Mouse (Mus musculus) erythroblast, embryonic 14.5 days (primary cell): Measurements from ENCODE around the gene Trp73.

ENCODE experiments used
- GATA1 ChIP-seq: IDR thresholded peaks from 2 replicates; pipeline ENCODE4 v1.6.1; 2012; ENCODE audit warnings: low read length, inconsistent platforms, mixed read lengths
- TAL1 ChIP-seq: IDR thresholded peaks from 3 replicates; pipeline ENCODE4 v1.6.1; 2012; ENCODE audit warnings: low read length, inconsistent platforms, mixed read lengths

DNA sequence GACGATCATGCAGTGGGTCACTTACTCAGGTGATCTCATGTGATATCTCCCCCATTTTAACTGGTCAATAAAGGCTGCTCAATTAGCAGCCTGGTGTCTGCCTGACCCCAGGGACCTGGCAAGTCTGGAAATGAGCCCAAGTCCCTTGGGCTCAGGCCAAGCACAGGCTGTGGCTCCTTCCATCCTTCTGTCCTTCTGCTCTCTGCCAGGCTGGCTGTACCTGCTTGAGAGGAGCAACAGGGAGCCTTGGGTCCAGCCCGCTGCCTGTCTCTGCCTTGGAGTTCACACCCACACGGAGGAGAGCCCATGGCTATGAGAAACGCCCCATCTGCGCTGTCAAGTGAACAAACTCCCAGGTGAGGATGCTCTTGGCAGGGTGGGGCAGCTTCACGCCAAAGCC lies 43.9 kb downstream of the Trp73 start:
- TF ChIP-seq TAL1: no peak
- TF ChIP-seq GATA1: no peak
